Mouse (Mus musculus): ENCODE results near the gene Aqp1. TPM values are rescaled to one million over a fixed set of nuclear protein-coding genes. Genes with fewer than 3 reads are reported as not detected.
A peak's percentile ranks its signal among the peaks of the same experiment; 100 is the strongest.

The Aqp1 gene
- polyA plus RNA-seq, 1 experiment: 21.6 TPM

- TF ChIP-seq CTCF (IDR thresholded peaks at IDR 0.05; ENCODE audit: borderline replicate concordance, extremely low read depth, insufficient read depth, insufficient read length): no peak
- no peak for TF ChIP-seq POLR2A (IDR thresholded peaks at IDR 0.05; ENCODE audit: borderline replicate concordance, extremely low read depth, insufficient read depth, insufficient read length, poor library complexity, severe bottlenecking)
- DNase-seq (ENCODE audit: low read depth): no peak
Observed at GRCm38 (mm10) chr6:55349231-55349630, 13.0 kb downstream of the Aqp1 start.

- no peak for TF ChIP-seq CTCF (IDR thresholded peaks at IDR 0.05; ENCODE audit: borderline replicate concordance, extremely low read depth, insufficient read depth, insufficient read length)
- TF ChIP-seq POLR2A (IDR thresholded peaks at IDR 0.05; ENCODE audit: borderline replicate concordance, extremely low read depth, insufficient read depth, insufficient read length, poor library complexity, severe bottlenecking): no peak
- DNase-seq (ENCODE audit: low read depth): no peak
Observed at GRCm38 (mm10) chr6:55350383-55350952, 14.2 kb downstream of the Aqp1 start.

GRCm38 (mm10) chr6:55351712-55352111 lies 15.5 kb downstream of the Aqp1 start:
- DNase-seq (ENCODE audit: low read depth): no peak
- no peak for TF ChIP-seq CTCF (IDR thresholded peaks at IDR 0.05; ENCODE audit: borderline replicate concordance, extremely low read depth, insufficient read depth, insufficient read length)

GRCm38 (mm10) chr6:55353711-55354445 lies 17.6 kb downstream of the Aqp1 start:
- DNase-seq (ENCODE audit: low read depth): no peak
- TF ChIP-seq POLR2A (IDR thresholded peaks at IDR 0.05; ENCODE audit: borderline replicate concordance, extremely low read depth, insufficient read depth, insufficient read length, poor library complexity, severe bottlenecking) (no peak), CTCF (IDR thresholded peaks at IDR 0.05; ENCODE audit: borderline replicate concordance, extremely low read depth, insufficient read depth, insufficient read length) (no peak)

- TF ChIP-seq CTCF (IDR thresholded peaks at IDR 0.05; ENCODE audit: borderline replicate concordance, extremely low read depth, insufficient read depth, insufficient read length) (no peak), POLR2A (IDR thresholded peaks at IDR 0.05; ENCODE audit: borderline replicate concordance, extremely low read depth, insufficient read depth, insufficient read length, poor library complexity, severe bottlenecking) (no peak)
- no peak for DNase-seq (ENCODE audit: low read depth)
Observed at GRCm38 (mm10) chr6:55354456-55355117, 18.4 kb downstream of the Aqp1 start.

- TF ChIP-seq POLR2A (IDR thresholded peaks at IDR 0.05; ENCODE audit: borderline replicate concordance, extremely low read depth, insufficient read depth, insufficient read length, poor library complexity, severe bottlenecking) (no peak), CTCF (IDR thresholded peaks at IDR 0.05; ENCODE audit: borderline replicate concordance, extremely low read depth, insufficient read depth, insufficient read length) (no peak)
- DNase-seq (ENCODE audit: low read depth): no peak
Observed at GRCm38 (mm10) chr6:55355575-55355974, 19.3 kb downstream of the Aqp1 start.

GRCm38 (mm10) chr6:55356017-55356703 lies 19.9 kb downstream of the Aqp1 start:
- TF ChIP-seq CTCF (IDR thresholded peaks at IDR 0.05; ENCODE audit: borderline replicate concordance, extremely low read depth, insufficient read depth, insufficient read length): no peak
- TF ChIP-seq POLR2A (IDR thresholded peaks at IDR 0.05; ENCODE audit: borderline replicate concordance, extremely low read depth, insufficient read depth, insufficient read length, poor library complexity, severe bottlenecking): no peak
- DNase-seq (ENCODE audit: low read depth): no peak

GRCm38 (mm10) chr6:55356976-55357635 lies 20.9 kb downstream of the Aqp1 start:
- DNase-seq (ENCODE audit: low read depth): no peak
- no peak for TF ChIP-seq CTCF (IDR thresholded peaks at IDR 0.05; ENCODE audit: borderline replicate concordance, extremely low read depth, insufficient read depth, insufficient read length)
- TF ChIP-seq POLR2A (IDR thresholded peaks at IDR 0.05; ENCODE audit: borderline replicate concordance, extremely low read depth, insufficient read depth, insufficient read length, poor library complexity, severe bottlenecking): no peak

GRCm38 (mm10) chr6:55357636-55358031 lies 21.4 kb downstream of the Aqp1 start:
- DNase-seq (ENCODE audit: low read depth): peak; percentile 30
- TF ChIP-seq CTCF (IDR thresholded peaks at IDR 0.05; ENCODE audit: borderline replicate concordance, extremely low read depth, insufficient read depth, insufficient read length): no peak
- TF ChIP-seq POLR2A (IDR thresholded peaks at IDR 0.05; ENCODE audit: borderline replicate concordance, extremely low read depth, insufficient read depth, insufficient read length, poor library complexity, severe bottlenecking): no peak

GRCm38 (mm10) chr6:55358731-55359143 lies 22.5 kb downstream of the Aqp1 start:
- TF ChIP-seq CTCF (IDR thresholded peaks at IDR 0.05; ENCODE audit: borderline replicate concordance, extremely low read depth, insufficient read depth, insufficient read length): peak; percentile 74; the same call in 1 of the 2 replicates
- no peak for TF ChIP-seq POLR2A (IDR thresholded peaks at IDR 0.05; ENCODE audit: borderline replicate concordance, extremely low read depth, insufficient read depth, insufficient read length, poor library complexity, severe bottlenecking)
- DNase-seq (ENCODE audit: low read depth): peak; percentile 53

GRCm38 (mm10) chr6:55362663-55363062 lies 26.4 kb downstream of the Aqp1 start:
- TF ChIP-seq CTCF (IDR thresholded peaks at IDR 0.05; ENCODE audit: borderline replicate concordance, extremely low read depth, insufficient read depth, insufficient read length) (no peak), POLR2A (IDR thresholded peaks at IDR 0.05; ENCODE audit: borderline replicate concordance, extremely low read depth, insufficient read depth, insufficient read length, poor library complexity, severe bottlenecking) (no peak)
- no peak for DNase-seq (ENCODE audit: low read depth)

Measured in brain, embryonic 14.5 days (tissue).